In genomic region chr16:34483716-34484115, GRCm38 (mm10) we compare ENCODE assay signal across 19 mouse cellular contexts.
DNase-seq lines count a peak whose midpoint lies in the region; ATAC-seq lines count a peak whose summit lies in the region.
"Had no signal": no experiment of that assay in that cellular context is flagged by ENCODE, and none has a peak within 500 bp of the region (broad histone marks: within the 10 kb centered on the region; RNA-seq: fewer than 3 reads in every experiment).

No protein-coding gene starts in this region.

- no peak overlapping the region for H3K27ac ChIP-seq in heart, embryonic 11.5 days (ENCODE audit: low read depth, low read length)
- H3K27ac ChIP-seq in limb, embryonic 13.5 days, result no peak overlapping the region
- H3K27ac ChIP-seq in limb, embryonic 10.5 days, result no peak overlapping the region
- no peak overlapping the region for H3K27ac ChIP-seq in forebrain, embryonic 15.5 days (replicated peaks)
- H3K27ac ChIP-seq: forebrain, embryonic 13.5 days; heart, adult 2 months; hindbrain, embryonic 15.5 days had no signal

- H3K27me3 ChIP-seq in heart, embryonic 11.5 days (ENCODE audit: control insufficient read depth, insufficient read depth, low read length), result no peaks in the 10 kb centered on the region
- no peaks in the 10 kb centered on the region for H3K27me3 ChIP-seq in limb, embryonic 13.5 days
- no peaks in the 10 kb centered on the region for H3K27me3 ChIP-seq in limb, embryonic 10.5 days (ENCODE audit: low read depth, poor library complexity, severe bottlenecking)
- no peaks in the 10 kb centered on the region for H3K27me3 ChIP-seq in forebrain, embryonic 15.5 days
- H3K27me3 ChIP-seq: embryonic facial prominence, embryonic 13.5 days; forebrain, embryonic 13.5 days; heart, embryonic 12.5 days; hindbrain, embryonic 15.5 days had no signal

- no peak for ATAC-seq in heart, embryonic 11.5 days (replicated peaks; ENCODE audit: insufficient number of reproducible peaks, low FRiP score, low TSS enrichment)
- ATAC-seq in limb, embryonic 13.5 days (ENCODE audit: low FRiP score, low read depth), result peak; percentile 28; the same call in 1 of the 2 replicates
- no peak for ATAC-seq in forebrain, embryonic 15.5 days (replicated peaks)
- ATAC-seq: forebrain, embryonic 13.5 days; inflammation-experienced regulatory T-cells, adult 6 months; intestine, postnatal 0 days had no signal

- H3K4me2 ChIP-seq in heart, embryonic 11.5 days, result no peak overlapping the region
- no peak overlapping the region for H3K4me2 ChIP-seq in limb, embryonic 13.5 days (replicated peaks)
- no peak overlapping the region for H3K4me2 ChIP-seq in forebrain, embryonic 15.5 days (replicated peaks)
- H3K4me2 ChIP-seq: embryonic facial prominence, embryonic 13.5 days; forebrain, embryonic 13.5 days; heart, embryonic 12.5 days; hindbrain, embryonic 15.5 days had no signal

- H3K9me3 ChIP-seq in heart, embryonic 11.5 days (replicated peaks; ENCODE audit: control insufficient read depth, low read length), result no peaks in the 10 kb centered on the region
- no peaks in the 10 kb centered on the region for H3K9me3 ChIP-seq in limb, embryonic 13.5 days
- H3K9me3 ChIP-seq in limb, embryonic 10.5 days (replicated peaks), result no peaks in the 10 kb centered on the region
- H3K9me3 ChIP-seq in forebrain, embryonic 15.5 days, result no peaks in the 10 kb centered on the region
- H3K9me3 ChIP-seq: embryonic facial prominence, embryonic 13.5 days; forebrain, embryonic 13.5 days; heart, embryonic 12.5 days; hindbrain, embryonic 15.5 days had no signal

- DNase-seq in heart, adult 11 months, result peak; percentile 82
- DNase-seq in limb, embryonic 10.5 days (ENCODE audit: low spot score), result no peak
- peak; percentile 21 for DNase-seq in forelimb bud, embryonic 11.5 days (ENCODE audit: low read depth, low spot score)
- peak; percentile 64 for DNase-seq in retina, postnatal 1 day
- no peak for DNase-seq in gastrocnemius, postnatal 10 days
- DNase-seq: adrenal gland, postnatal 10 days; cerebellum, adult 11 months; cerebellum, adult 9-10 months; cerebellum, postnatal 36 days; heart, adult 2 months had no signal

- H3K9ac ChIP-seq in heart, embryonic 11.5 days (ENCODE audit: low read depth, low read length), result no peak overlapping the region
- no peak overlapping the region for H3K9ac ChIP-seq in limb, embryonic 13.5 days
- no peak overlapping the region for H3K9ac ChIP-seq in forebrain, embryonic 15.5 days (replicated peaks)
- H3K9ac ChIP-seq: embryonic facial prominence, embryonic 13.5 days; forebrain, embryonic 13.5 days; heart, embryonic 12.5 days; hindbrain, embryonic 15.5 days had no signal

- H3K4me1 ChIP-seq in heart, embryonic 11.5 days (ENCODE audit: control insufficient read depth, insufficient read depth, low read length), result peaks cover 21% of the 10 kb centered on the region
- peaks cover 21% of the 10 kb centered on the region for H3K4me1 ChIP-seq in limb, embryonic 13.5 days
- H3K4me1 ChIP-seq in limb, embryonic 10.5 days, result peaks cover 35% of the 10 kb centered on the region
- peaks cover 28% of the 10 kb centered on the region for H3K4me1 ChIP-seq in forebrain, embryonic 15.5 days

- WGBS in heart, embryonic 11.5 days (ENCODE audit: insufficient replicate concordance), result 85% methylated on average over 6 of the region's 6 CpGs
- WGBS in limb, embryonic 13.5 days, result 56% methylated on average over 6 of the region's 6 CpGs
- 72% methylated on average over 6 of the region's 6 CpGs for WGBS in limb, embryonic 10.5 days
- WGBS in forebrain, embryonic 15.5 days, result 51% methylated on average over 6 of the region's 6 CpGs

- no peaks in the 10 kb centered on the region for H3K36me3 ChIP-seq in heart, embryonic 11.5 days (ENCODE audit: control insufficient read depth, insufficient read depth, low read length)
- no peaks in the 10 kb centered on the region for H3K36me3 ChIP-seq in limb, embryonic 13.5 days
- H3K36me3 ChIP-seq in limb, embryonic 10.5 days, result no peaks in the 10 kb centered on the region
- H3K36me3 ChIP-seq in forebrain, embryonic 15.5 days, result no peaks in the 10 kb centered on the region
- H3K36me3 ChIP-seq: embryonic facial prominence, embryonic 13.5 days; heart, embryonic 12.5 days; hindbrain, embryonic 15.5 days had no signal

- H3K4me3 ChIP-seq in heart, embryonic 11.5 days (ENCODE audit: low read depth, low read length), result no peak overlapping the region
- no peak overlapping the region for H3K4me3 ChIP-seq in limb, embryonic 13.5 days
- H3K4me3 ChIP-seq in limb, embryonic 10.5 days, result no peak overlapping the region
- no peak overlapping the region for H3K4me3 ChIP-seq in forebrain, embryonic 15.5 days
- H3K4me3 ChIP-seq: embryonic facial prominence, embryonic 13.5 days; forebrain, embryonic 13.5 days; heart, adult 2 months; heart, embryonic 12.5 days; hindbrain, embryonic 15.5 days had no signal

Comparison
In these comparisons a context has a peak if more than half of its experiments do, and no peak if none do; other contexts are left out.
1. DNase-seq: peak in heart, adult 11 months (single experiment), forelimb bud, embryonic 11.5 days (single experiment) and retina, postnatal 1 day (single experiment); none in limb, embryonic 10.5 days (single experiment) and gastrocnemius, postnatal 10 days (single experiment).